Mouse (Mus musculus): ENCODE data around the gene Mettl13. TPM values are rescaled to one million over a fixed set of nuclear protein-coding genes. Genes with fewer than 3 reads are reported as not detected.

Gene Mettl13
- total and polyA plus RNA-seq, 2 experiments, result 3.0 to 8.6 TPM

DNA sequence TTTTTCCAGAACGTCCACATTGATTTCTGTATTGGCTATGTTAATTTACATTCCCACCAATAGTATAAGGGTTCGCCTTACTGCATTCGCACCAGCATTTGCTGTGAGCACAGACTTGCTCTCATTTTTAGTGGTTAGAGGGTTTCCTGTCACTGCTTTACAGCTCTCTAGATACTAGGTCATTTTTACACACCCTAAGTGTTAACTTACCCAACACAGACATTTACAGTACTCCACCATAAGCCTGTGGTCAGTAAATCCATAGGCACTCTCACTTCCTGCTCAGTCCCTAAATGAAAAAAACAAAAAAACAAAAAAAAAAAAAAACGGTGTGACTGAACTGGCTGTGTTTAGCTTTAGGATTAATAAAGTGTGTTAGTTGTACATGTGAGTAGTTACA is 37.9 kb upstream of the Mettl13 start:
- no peaks in the 10 kb centered on the region for H3K79me2 ChIP-seq (ENCODE audit: control insufficient read depth, insufficient read depth, low read length)
- H3K9ac ChIP-seq (ENCODE audit: low read depth, low read length), result no peak overlapping the region
- H3K27me3 ChIP-seq (ENCODE audit: control insufficient read depth, insufficient read depth, low read length), result no peaks in the 10 kb centered on the region
- H3K27ac ChIP-seq (replicated peaks; ENCODE audit: insufficient read depth, low read depth, low read length), result no peak overlapping the region
- no peak for DNase-seq (ENCODE audit: extremely low read depth, low read depth, low spot score)
- H3K4me1 ChIP-seq (ENCODE audit: control insufficient read depth, insufficient read depth, low read length), result no peaks in the 10 kb centered on the region
- no peak overlapping the region for H3K4me3 ChIP-seq (ENCODE audit: insufficient read depth, low read depth, low read length)
- H3K36me3 ChIP-seq (ENCODE audit: control insufficient read depth, insufficient read depth, low read length), result peaks cover 22% of the 10 kb centered on the region; the same call in 1 of the 2 replicates
- TF ChIP-seq CTCF (IDR thresholded peaks at IDR 0.05; ENCODE audit: low read depth, low read length) (no peak), POLR2A (IDR thresholded peaks at IDR 0.05; ENCODE audit: extremely low read depth, insufficient read depth, low read length) (no peak)
- WGBS, result 84% methylated on average over 4 of the region's 4 CpGs

DNA sequence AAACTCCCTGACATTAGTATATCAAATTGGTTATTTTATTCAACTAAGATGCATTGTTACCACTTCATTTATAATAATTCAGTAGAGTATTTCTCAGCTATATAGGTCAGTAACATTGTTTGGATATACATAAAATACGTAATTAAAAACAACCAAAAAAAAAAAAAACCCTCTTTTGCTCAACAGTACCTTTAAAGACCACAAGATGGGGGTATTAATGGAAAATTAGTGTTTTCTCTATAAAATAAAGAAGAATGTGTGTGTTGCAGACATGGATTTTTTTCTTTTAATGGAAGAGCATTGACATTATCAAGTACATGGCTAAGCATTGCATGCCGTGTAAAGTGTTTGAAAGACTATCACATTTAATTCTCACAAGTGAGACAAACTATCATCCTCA is 34.5 kb upstream of the Mettl13 start:
- H3K27me3 ChIP-seq (ENCODE audit: control insufficient read depth, insufficient read depth, low read length), result no peaks in the 10 kb centered on the region
- 89% methylated on average over 2 of the region's 2 CpGs for WGBS

DNA sequence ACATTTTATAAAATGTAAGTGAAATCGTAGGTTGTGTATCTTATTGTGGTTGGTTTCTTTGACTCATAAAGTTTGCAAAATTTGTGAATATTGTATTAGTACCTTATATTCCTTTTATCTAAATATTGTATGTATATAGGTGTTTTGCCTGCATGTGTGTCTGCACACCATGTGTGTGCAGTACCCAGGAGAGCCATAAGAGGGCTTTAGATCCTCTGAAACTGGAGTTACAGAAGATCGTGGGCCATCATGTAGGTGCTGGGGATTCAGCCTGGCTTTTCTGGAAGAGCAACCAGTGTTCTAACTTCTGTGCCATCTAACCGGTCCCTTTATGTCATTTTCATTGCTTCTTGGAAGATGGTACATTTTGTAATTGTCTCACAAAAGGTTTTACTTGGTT is 26.7 kb upstream of the Mettl13 start:
- no peak for TF ChIP-seq CTCF (IDR thresholded peaks at IDR 0.05; ENCODE audit: low read depth, low read length)
- no peak for TF ChIP-seq POLR2A (IDR thresholded peaks at IDR 0.05; ENCODE audit: extremely low read depth, insufficient read depth, low read length)
- 96% methylated on average over 3 of the region's 3 CpGs for WGBS
- DNase-seq (ENCODE audit: extremely low read depth, low read depth, low spot score), result no peak
- Histone ChIP-seq H3K79me2 (ENCODE audit: control insufficient read depth, insufficient read depth, low read length) (peaks cover 3% of the 10 kb centered on the region; the same call in 1 of the 2 replicates), H3K4me1 (ENCODE audit: control insufficient read depth, insufficient read depth, low read length) (peaks cover 2% of the 10 kb centered on the region; the same call in 1 of the 2 replicates), H3K9ac (ENCODE audit: low read depth, low read length) (no peak overlapping the region), H3K36me3 (ENCODE audit: control insufficient read depth, insufficient read depth, low read length) (peaks cover 27% of the 10 kb centered on the region), H3K27me3 (ENCODE audit: control insufficient read depth, insufficient read depth, low read length) (no peaks in the 10 kb centered on the region), H3K27ac (replicated peaks; ENCODE audit: insufficient read depth, low read depth, low read length) (no peak overlapping the region), H3K4me3 (ENCODE audit: insufficient read depth, low read depth, low read length) (no peak overlapping the region)

More for the DNA sequence above, 34.5 kb upstream of the Mettl13 start:
- no peaks in the 10 kb centered on the region for H3K4me1 ChIP-seq (ENCODE audit: control insufficient read depth, insufficient read depth, low read length)
- no peak overlapping the region for H3K9ac ChIP-seq (ENCODE audit: low read depth, low read length)
- no peaks in the 10 kb centered on the region for H3K79me2 ChIP-seq (ENCODE audit: control insufficient read depth, insufficient read depth, low read length)
- H3K4me3 ChIP-seq (ENCODE audit: insufficient read depth, low read depth, low read length), result no peak overlapping the region
- TF ChIP-seq POLR2A (IDR thresholded peaks at IDR 0.05; ENCODE audit: extremely low read depth, insufficient read depth, low read length) (no peak), CTCF (IDR thresholded peaks at IDR 0.05; ENCODE audit: low read depth, low read length) (no peak)
- DNase-seq (ENCODE audit: extremely low read depth, low read depth, low spot score), result no peak
- H3K27ac ChIP-seq (replicated peaks; ENCODE audit: insufficient read depth, low read depth, low read length), result no peak overlapping the region
- peaks cover 22% of the 10 kb centered on the region; the same call in 1 of the 2 replicates for H3K36me3 ChIP-seq (ENCODE audit: control insufficient read depth, insufficient read depth, low read length)

DNA sequence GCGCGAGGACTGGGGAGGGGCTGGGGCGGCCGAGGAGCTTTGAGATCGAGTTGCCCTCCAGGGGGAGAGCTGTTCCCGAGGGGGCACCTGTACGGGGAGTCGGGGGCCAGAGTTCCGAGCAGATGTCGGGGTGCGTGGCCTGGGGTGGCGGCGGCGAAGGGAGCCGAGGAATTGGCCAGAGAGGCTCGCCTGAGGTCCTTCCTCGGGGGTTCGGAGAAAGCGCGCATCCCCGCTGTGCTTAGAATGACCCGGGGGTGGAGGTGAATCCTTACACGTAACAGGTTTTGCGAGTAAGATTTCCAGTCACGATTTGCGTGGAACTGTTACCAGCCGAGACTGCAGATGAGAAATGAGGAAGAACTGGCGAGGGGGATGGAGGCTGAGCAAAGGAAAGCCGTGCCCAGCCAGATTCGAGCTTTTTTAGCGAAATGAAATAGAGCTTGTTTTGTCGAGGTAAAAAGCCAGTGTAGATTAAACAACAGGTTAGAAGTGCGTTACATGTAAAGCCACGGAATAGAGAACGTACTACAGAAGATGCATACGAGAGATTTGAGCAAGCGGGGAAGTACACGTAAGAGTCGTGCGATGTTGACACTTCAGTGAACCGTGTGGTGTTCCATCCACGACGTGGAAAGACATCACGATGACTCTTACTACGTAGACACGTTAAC is 22.7 kb upstream of the Mettl13 start:
- Histone ChIP-seq H3K4me1 (ENCODE audit: control insufficient read depth, insufficient read depth, low read length) (peaks cover 2% of the 10 kb centered on the region; the same call in 1 of the 2 replicates), H3K4me3 (ENCODE audit: insufficient read depth, low read depth, low read length) (peak overlapping the region; percentile 94), H3K9ac (ENCODE audit: low read depth, low read length) (peak overlapping the region; percentile 96), H3K36me3 (ENCODE audit: control insufficient read depth, insufficient read depth, low read length) (peaks cover 13% of the 10 kb centered on the region), H3K27me3 (ENCODE audit: control insufficient read depth, insufficient read depth, low read length) (no peaks in the 10 kb centered on the region), H3K79me2 (ENCODE audit: control insufficient read depth, insufficient read depth, low read length) (peaks cover 3% of the 10 kb centered on the region; the same call in 1 of the 2 replicates), H3K27ac (replicated peaks; ENCODE audit: insufficient read depth, low read depth, low read length) (peak overlapping the region; percentile 49)
- WGBS, result under 1% methylated on average over 46 of the region's 46 CpGs
- TF ChIP-seq CTCF (IDR thresholded peaks at IDR 0.05; ENCODE audit: low read depth, low read length) (no peak), POLR2A (IDR thresholded peaks at IDR 0.05; ENCODE audit: extremely low read depth, insufficient read depth, low read length) (no peak)
- peak; percentile 60 for DNase-seq (ENCODE audit: extremely low read depth, low read depth, low spot score)

DNA sequence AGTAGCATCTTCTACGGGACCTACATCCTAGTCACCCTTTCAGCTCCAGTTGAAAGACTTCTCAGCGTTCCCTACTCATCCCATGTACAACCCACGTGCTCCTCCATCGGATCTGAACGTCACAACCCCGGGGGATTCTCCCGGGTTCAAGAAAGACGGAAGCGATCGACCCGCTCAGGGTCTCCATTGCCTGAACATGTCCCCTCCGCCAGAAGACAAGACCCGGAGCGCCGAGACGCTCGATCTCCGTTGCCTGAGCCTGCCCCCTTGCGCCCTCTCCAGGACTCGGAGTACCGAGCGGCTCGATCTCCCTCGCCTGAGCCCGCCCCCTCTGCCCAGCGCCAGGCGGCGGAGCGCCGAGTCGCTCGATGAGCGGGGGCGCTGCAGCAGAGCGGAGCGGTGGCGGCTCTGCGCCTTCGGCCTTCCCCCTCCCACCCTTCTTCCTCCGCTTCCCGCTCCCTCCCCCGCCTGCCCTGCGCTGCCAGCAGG is 22.0 kb upstream of the Mettl13 start, which contains the start of gene Vamp4:
Vamp4 (plus strand) TSS at position 256 of the 489 bp plus-strand sequence.
- H3K27ac ChIP-seq (replicated peaks; ENCODE audit: insufficient read depth, low read depth, low read length), result peak within 1 kb of the TSS; percentile 49
- peaks cover 10% of the 10 kb centered on the region for H3K36me3 ChIP-seq (ENCODE audit: control insufficient read depth, insufficient read depth, low read length)
- peaks cover 2% of the 10 kb centered on the region; the same call in 1 of the 2 replicates for H3K4me1 ChIP-seq (ENCODE audit: control insufficient read depth, insufficient read depth, low read length)
- no peaks in the 10 kb centered on the region for H3K27me3 ChIP-seq (ENCODE audit: control insufficient read depth, insufficient read depth, low read length)
- peaks cover 3% of the 10 kb centered on the region; the same call in 1 of the 2 replicates for H3K79me2 ChIP-seq (ENCODE audit: control insufficient read depth, insufficient read depth, low read length)
- peak within 1 kb of the TSS; percentile 94 for H3K4me3 ChIP-seq (ENCODE audit: insufficient read depth, low read depth, low read length)
- DNase-seq (ENCODE audit: extremely low read depth, low read depth, low spot score), result peak; percentile 70
- peak within 1 kb of the TSS; percentile 96 for H3K9ac ChIP-seq (ENCODE audit: low read depth, low read length)
- TF ChIP-seq POLR2A (IDR thresholded peaks at IDR 0.05; ENCODE audit: extremely low read depth, insufficient read depth, low read length) (no peak), CTCF (IDR thresholded peaks at IDR 0.05; ENCODE audit: low read depth, low read length) (peak; percentile 40)
- WGBS, result under 1% methylated on average over 43 of the region's 43 CpGs

DNA sequence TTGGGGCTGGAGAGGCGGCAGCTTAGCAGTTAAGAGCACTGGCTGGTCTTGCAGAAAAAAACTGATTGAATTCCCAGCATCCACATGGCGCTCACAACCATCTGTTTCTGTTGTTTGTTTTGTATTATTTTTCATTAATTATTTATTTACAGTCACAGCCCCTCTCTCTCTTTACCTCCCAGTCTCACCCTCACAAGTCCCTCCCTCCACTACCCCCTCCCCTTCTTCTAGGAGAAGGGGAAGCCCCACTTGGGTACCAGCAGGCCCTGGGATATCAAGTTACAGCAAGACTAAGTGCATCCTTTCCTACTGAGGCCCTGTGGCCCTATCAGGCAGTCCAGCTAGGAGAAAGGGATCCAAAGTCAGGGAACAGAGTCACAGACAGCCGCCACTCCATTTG is 19.0 kb upstream of the Mettl13 start:
- Histone ChIP-seq H3K9ac (ENCODE audit: low read depth, low read length) (no peak overlapping the region), H3K4me3 (ENCODE audit: insufficient read depth, low read depth, low read length) (no peak overlapping the region)
- 95% methylated on average over 3 of the region's 3 CpGs for WGBS

More for the DNA sequence above, 19.0 kb upstream of the Mettl13 start:
- Histone ChIP-seq H3K4me1 (ENCODE audit: control insufficient read depth, insufficient read depth, low read length) (peaks cover 2% of the 10 kb centered on the region; the same call in 1 of the 2 replicates), H3K27ac (replicated peaks; ENCODE audit: insufficient read depth, low read depth, low read length) (no peak overlapping the region), H3K36me3 (ENCODE audit: control insufficient read depth, insufficient read depth, low read length) (no peaks in the 10 kb centered on the region), H3K27me3 (ENCODE audit: control insufficient read depth, insufficient read depth, low read length) (no peaks in the 10 kb centered on the region), H3K79me2 (ENCODE audit: control insufficient read depth, insufficient read depth, low read length) (no peaks in the 10 kb centered on the region; the same call in 1 of the 2 replicates)
- no peak for DNase-seq (ENCODE audit: extremely low read depth, low read depth, low spot score)
- TF ChIP-seq POLR2A (IDR thresholded peaks at IDR 0.05; ENCODE audit: extremely low read depth, insufficient read depth, low read length) (no peak), CTCF (IDR thresholded peaks at IDR 0.05; ENCODE audit: low read depth, low read length) (no peak)
